Mouse (Mus musculus) activated CD4-positive, CD25-positive, alpha-beta regulatory T cell, adult 4 months (primary cell): ENCODE measurements at regions not wholly inside any gene's neighbourhood (a gene's known extent, or its start where the extent isn't known, plus 50 kb on each side); places are given as distances from the start of the nearest gene placed in this dataset.

ENCODE experiments used
- ATAC-seq: one replicate; pipeline ENCODE4 v1.8.0; 2017

GRCm38 (mm10) chr1:60627786-60628453 lies 61.0 kb upstream of the Raph1 start:
- no peak for ATAC-seq

- ATAC-seq: peak; percentile 36
These were observed 60.5 kb upstream of the Raph1 start for GRCm38 (mm10) chr1:60627367-60627766.

GRCm38 (mm10) chr1:60625698-60626486 lies 59.0 kb upstream of the Raph1 start:
- ATAC-seq: no peak

GRCm38 (mm10) chr1:60624231-60624630 lies 57.3 kb upstream of the Raph1 start:
- no peak for ATAC-seq

GRCm38 (mm10) chr1:60623440-60624016 lies 56.6 kb upstream of the Raph1 start:
- no peak for ATAC-seq

- ATAC-seq: no peak
These were observed 54.9 kb upstream of the Raph1 start for GRCm38 (mm10) chr1:60621770-60622169.

- no peak for ATAC-seq
These were observed 54.3 kb upstream of the Raph1 start for GRCm38 (mm10) chr1:60621064-60621726.

- ATAC-seq: no peak
These were observed 51.5 kb upstream of the Raph1 start for GRCm38 (mm10) chr1:60618389-60618788.

- no peak for ATAC-seq
These were observed 50.0 kb upstream of the Raph1 start for GRCm38 (mm10) chr1:60616916-60617315.
